Mouse (Mus musculus) CD4-positive helper T cell, adult 2 months (primary cell): Measurements from ENCODE around the gene Prdm11.

ENCODE experiments used
- DNase-seq: peaks from one replicate; pipeline ENCODE4 v3.0.0-alpha.2; 2012; ENCODE audit warnings: low read depth, missing footprints, low spot score

Gene Prdm11

GRCm38 (mm10) chr2:93012976-93013375, 33.0 kb downstream of the Prdm11 start:
- no peak for DNase-seq

GRCm38 (mm10) chr2:93011933-93012332, 34.0 kb downstream of the Prdm11 start:
- DNase-seq = no peak

DNA sequence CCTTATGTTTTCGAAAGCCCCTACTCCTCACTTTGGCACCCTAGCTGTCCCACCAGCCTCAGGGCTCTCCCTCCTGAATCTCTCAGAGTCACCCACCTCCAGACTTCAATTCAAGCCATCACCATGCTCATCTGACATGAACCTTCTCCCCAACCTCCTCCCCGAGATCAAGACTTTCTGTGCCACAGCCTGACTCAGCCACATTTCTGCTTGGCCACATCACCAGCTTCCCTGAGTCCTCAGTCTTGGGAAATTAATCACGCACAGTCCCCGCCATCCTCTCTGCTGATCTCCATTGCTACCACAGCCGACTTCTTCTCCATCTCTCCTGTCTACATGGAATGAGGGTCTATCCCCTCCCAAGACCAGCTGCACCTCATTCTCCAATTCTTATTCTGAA, 34.5 kb downstream of the Prdm11 start:
- no peak for DNase-seq

DNA sequence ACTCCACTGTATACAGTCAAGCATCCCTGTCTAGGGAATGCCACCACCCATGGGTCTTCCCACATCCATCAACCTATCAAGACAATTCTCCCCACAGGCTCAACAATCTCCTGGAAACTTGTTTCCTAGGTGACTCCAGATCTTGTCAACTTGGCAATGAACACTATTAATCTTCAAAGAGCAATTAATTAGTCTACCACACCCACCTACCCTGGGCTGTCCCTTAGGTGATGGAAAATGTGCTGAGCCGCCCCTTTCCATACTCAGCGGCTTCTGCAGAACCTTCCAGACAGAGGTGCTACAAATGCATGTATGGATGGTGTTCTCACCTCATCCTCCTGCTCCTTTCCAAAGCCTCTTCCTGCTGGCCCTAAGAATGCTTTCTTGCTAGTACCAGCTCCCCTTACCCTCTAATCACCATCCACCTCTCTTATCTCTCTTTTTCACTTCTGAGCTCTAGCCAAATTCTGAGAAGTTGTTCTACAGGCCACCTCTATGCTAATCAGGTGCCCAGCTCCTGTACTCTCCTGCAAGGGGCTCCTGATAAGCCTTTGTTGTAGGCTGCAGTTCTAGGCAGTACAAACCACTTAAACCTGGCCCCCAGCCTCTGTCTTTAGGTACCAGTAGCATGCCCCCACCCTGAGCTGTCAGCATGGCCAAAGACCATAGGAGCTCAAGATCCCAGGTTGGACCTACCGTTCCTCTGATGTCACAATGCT, 37.8 kb downstream of the Prdm11 start:
- DNase-seq = no peak

DNA sequence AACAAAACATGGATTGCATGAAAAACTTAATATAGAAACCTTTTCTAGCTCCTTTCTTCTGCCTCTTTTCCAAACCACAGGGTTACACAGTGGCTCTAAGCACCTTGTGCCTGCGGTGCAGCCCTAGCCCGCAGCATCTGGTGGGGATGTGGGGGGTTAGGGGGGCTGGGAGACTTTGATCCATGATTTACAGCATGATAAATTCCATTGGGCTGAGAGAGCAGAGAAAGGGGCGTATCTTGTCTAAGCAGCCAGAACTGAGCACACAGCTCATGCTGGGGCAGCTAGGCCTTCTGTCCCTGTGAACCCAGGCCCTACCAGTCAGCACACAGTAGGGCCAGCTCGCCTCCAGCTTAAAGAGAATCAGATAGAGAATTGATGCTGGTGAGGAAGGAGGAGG, 40.9 kb downstream of the Prdm11 start:
- DNase-seq = no peak

GRCm38 (mm10) chr2:92991976-92992375, 54.0 kb downstream of the Prdm11 start:
- no peak for DNase-seq

DNA sequence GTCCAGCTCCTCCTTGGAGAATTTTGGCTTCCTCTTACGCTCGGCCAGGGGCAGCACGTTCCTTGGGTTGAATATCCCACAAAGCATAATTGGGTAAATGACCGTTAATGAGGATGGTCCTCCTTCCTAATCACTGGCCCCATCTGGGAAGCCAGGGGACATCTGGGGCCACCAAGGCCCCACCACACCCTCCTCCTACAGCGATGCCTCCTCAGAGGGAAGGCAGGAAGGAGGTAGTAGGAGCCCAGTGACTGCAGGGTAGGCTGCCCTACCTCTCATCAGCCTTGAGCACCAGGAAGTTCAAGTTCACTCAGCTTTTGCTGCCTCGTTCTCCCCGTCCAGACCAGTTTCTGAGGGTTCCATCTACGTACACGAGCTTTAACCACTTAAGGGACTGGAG, 56.4 kb downstream of the Prdm11 start:
- DNase-seq = no peak

- DNase-seq = peak; percentile 20
Observed at GRCm38 (mm10) chr2:92987901-92988631, 57.9 kb downstream of the Prdm11 start.

DNA sequence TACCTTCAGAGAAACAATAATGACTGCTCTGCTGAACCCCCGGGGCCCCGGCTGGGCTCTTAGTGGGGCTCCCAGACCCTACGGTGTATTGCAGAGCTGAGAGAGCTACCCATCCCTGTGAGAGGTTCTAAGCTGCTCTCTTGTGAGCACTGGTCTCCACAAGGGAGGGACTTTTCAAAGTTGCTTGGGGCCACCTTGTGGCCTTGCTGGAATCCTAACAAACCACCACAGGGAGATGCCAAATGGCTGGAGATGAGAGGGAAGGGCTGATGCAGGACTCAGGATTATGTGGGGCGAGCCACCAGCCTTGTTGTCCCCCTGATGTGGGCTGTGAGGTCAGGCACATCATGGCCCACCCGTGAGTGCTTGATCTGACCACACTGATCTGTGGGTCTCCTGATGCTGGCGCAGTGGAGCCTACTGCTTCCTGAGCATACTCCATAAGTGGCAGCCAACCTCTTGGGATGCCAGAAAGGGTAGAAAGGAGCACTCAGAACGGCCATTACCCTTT, 58.8 kb downstream of the Prdm11 start:
- no peak for DNase-seq

DNA sequence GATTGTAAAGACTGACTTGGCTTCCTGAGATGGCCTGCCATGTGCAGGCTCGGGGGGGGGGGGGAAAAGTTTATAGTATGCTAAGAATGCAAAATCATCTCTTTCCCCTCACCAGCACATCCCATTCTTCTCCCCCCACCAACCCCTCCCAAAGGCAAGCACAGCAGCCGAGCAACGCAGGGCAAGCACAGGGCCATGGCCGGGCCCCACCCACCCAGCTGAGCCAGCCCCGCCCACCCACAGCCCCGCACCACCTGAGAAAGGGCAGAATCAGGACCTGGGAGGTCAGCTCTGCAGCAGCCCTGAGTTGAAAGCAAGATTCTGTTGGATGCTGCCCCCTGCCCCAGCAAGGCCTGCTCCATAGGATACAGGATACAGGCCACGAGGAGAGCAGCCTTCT, 60.4 kb downstream of the Prdm11 start:
- no peak for DNase-seq

DNA sequence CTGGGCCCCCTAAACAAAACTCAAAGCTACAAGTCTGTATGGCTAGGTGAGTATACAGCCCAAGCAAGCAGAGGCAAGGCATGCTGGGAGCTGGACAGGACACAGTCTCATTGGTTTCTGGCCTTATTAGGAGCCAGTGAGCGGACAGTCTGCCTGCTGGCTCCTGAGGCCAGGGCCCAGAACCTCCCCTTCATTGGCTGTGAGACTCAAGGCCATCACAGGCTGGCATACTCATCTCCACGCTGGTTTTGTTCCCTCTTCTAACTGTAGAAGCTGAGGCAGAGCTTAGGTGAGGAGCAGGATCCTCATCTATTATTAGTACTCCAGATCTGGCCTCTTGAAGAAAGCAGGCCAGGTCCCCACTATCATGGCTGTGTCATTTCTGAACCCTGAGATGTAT, 60.8 kb downstream of the Prdm11 start:
- no peak for DNase-seq

- DNase-seq = no peak
Observed at GRCm38 (mm10) chr2:92984321-92985108, 61.5 kb downstream of the Prdm11 start.

DNA sequence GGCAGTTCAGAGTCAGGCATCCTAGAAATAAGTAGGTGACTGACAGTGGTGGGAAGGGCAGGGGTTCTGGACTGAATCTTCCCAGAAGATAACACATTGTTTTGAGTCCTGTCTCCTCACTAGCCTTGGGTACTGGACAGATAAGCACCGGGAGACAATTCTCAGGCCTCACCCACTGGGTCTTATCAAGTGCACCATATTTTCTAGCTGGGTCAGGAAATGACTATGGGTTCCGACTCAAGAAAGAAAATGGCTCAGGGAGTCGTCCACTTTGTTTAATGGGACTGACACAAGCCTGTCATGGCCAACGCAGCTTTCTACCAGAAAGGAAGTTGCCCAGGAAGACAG, 62.7 kb downstream of the Prdm11 start:
- DNase-seq = no peak

GRCm38 (mm10) chr2:92982591-92983272, 63.2 kb downstream of the Prdm11 start:
- no peak for DNase-seq

DNA sequence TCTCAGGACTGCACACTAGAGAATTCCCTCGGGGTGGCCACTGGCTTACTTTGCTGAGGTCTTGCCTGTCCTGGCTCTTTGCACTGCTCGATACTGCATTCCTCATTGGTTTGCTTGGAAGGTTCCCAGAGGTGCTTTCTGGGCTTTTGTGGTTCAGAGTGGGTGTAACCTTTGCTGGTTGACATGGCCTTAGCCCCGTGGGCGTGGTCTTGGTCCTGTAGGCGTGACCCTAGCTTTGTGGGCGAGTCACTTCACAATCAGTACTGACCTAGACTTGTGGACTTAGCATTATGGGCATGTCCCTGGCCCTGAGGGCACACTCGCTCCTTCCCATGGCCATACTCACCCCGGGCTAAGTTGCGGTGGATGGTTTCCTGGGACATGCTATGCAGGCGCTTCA, 65.8 kb downstream of the Prdm11 start:
- no peak for DNase-seq

- no peak for DNase-seq
Observed at GRCm38 (mm10) chr2:92975031-92975790, 70.8 kb downstream of the Prdm11 start.

GRCm38 (mm10) chr2:92973646-92974045, 72.3 kb downstream of the Prdm11 start:
- no peak for DNase-seq

- no peak for DNase-seq
Observed at GRCm38 (mm10) chr2:92972071-92972470, 73.9 kb downstream of the Prdm11 start.

- DNase-seq = no peak
Observed at GRCm38 (mm10) chr2:92971536-92971935, 74.4 kb downstream of the Prdm11 start.

DNA sequence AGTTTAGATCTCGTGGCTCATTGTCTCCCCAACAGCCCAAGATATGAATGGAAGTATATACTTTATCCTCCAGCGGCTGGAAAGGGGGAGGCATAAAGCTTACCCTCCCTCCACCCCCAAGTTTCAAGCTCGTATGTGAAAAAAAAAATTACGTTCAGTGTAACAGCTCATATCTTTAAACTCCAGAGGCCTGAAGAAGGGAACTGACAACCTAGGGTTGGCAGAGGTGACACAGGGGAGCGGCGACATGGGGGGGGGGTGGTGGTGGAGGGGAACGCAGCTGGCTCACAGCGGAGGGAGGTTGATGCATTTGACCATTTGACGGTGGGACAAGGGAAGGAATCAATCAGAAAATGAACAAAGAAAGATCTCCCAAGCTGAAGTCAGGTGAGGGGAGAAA, 74.9 kb downstream of the Prdm11 start:
- DNase-seq = no peak

DNA sequence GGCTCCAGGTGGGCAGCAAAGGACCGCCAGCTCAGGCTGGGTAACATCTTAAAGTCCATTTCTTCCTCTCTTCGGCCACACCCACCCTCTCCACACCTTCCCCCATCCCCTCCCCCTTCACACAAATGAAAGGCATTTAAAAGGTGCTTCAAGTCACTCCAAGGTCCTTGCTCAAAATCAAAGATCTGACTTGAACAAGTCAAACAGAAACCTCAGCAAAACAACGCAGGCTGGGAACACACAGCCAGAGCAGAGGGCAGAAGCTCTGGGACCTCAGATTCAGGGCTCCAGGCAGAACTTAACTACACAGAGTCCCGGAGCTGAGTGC, 78.2 kb downstream of the Prdm11 start:
- no peak for DNase-seq
